Mouse (Mus musculus): ENCODE data around the gene Spsb1. TPM values are rescaled to one million over a fixed set of nuclear protein-coding genes. Genes with fewer than 3 reads are reported as not detected.

The Spsb1 gene
- total RNA-seq, 1 experiment from 2014 or later: 0.58 TPM

GRCm38 (mm10) chr4:149895226-149895625, 59.6 kb downstream of the Spsb1 start:
- ATAC-seq (ENCODE audit: extremely low read depth, insufficient number of reproducible peaks, low FRiP score, poor library complexity, severe bottlenecking): no peak

- ATAC-seq (ENCODE audit: extremely low read depth, insufficient number of reproducible peaks, low FRiP score, poor library complexity, severe bottlenecking): no peak
Observed at GRCm38 (mm10) chr4:149894300-149894699, 60.5 kb downstream of the Spsb1 start.

GRCm38 (mm10) chr4:149893611-149894151, 61.2 kb downstream of the Spsb1 start:
- no peak for ATAC-seq (ENCODE audit: extremely low read depth, insufficient number of reproducible peaks, low FRiP score, poor library complexity, severe bottlenecking)

GRCm38 (mm10) chr4:149891172-149891960, 63.5 kb downstream of the Spsb1 start:
- ATAC-seq (ENCODE audit: extremely low read depth, insufficient number of reproducible peaks, low FRiP score, poor library complexity, severe bottlenecking): no peak

- ATAC-seq (ENCODE audit: extremely low read depth, insufficient number of reproducible peaks, low FRiP score, poor library complexity, severe bottlenecking): no peak
Observed at GRCm38 (mm10) chr4:149890551-149890950, 64.3 kb downstream of the Spsb1 start.

- no peak for ATAC-seq (ENCODE audit: extremely low read depth, insufficient number of reproducible peaks, low FRiP score, poor library complexity, severe bottlenecking)
Observed at GRCm38 (mm10) chr4:149889851-149890250, 65.0 kb downstream of the Spsb1 start.

GRCm38 (mm10) chr4:149888736-149889470, 65.9 kb downstream of the Spsb1 start:
- ATAC-seq (ENCODE audit: extremely low read depth, insufficient number of reproducible peaks, low FRiP score, poor library complexity, severe bottlenecking): no peak

- ATAC-seq (ENCODE audit: extremely low read depth, insufficient number of reproducible peaks, low FRiP score, poor library complexity, severe bottlenecking): no peak
Observed at GRCm38 (mm10) chr4:149888156-149888555, 66.7 kb downstream of the Spsb1 start.

GRCm38 (mm10) chr4:149886298-149887271, 68.3 kb downstream of the Spsb1 start:
- no peak for ATAC-seq (ENCODE audit: extremely low read depth, insufficient number of reproducible peaks, low FRiP score, poor library complexity, severe bottlenecking)

- no peak for ATAC-seq (ENCODE audit: extremely low read depth, insufficient number of reproducible peaks, low FRiP score, poor library complexity, severe bottlenecking)
Observed at GRCm38 (mm10) chr4:149883990-149884389, 70.9 kb downstream of the Spsb1 start.

GRCm38 (mm10) chr4:149882139-149882916, 72.5 kb downstream of the Spsb1 start:
- no peak for ATAC-seq (ENCODE audit: extremely low read depth, insufficient number of reproducible peaks, low FRiP score, poor library complexity, severe bottlenecking)

- no peak for ATAC-seq (ENCODE audit: extremely low read depth, insufficient number of reproducible peaks, low FRiP score, poor library complexity, severe bottlenecking)
Observed at GRCm38 (mm10) chr4:149880908-149881307, 73.9 kb downstream of the Spsb1 start.

GRCm38 (mm10) chr4:149879980-149880379, 74.9 kb downstream of the Spsb1 start:
- peak; percentile 13; the same call in 1 of the 2 replicates for ATAC-seq (ENCODE audit: extremely low read depth, insufficient number of reproducible peaks, low FRiP score, poor library complexity, severe bottlenecking)

- ATAC-seq (ENCODE audit: extremely low read depth, insufficient number of reproducible peaks, low FRiP score, poor library complexity, severe bottlenecking): no peak
Observed at GRCm38 (mm10) chr4:149878021-149878449, 76.8 kb downstream of the Spsb1 start.

- no peak for ATAC-seq (ENCODE audit: extremely low read depth, insufficient number of reproducible peaks, low FRiP score, poor library complexity, severe bottlenecking)
Observed at GRCm38 (mm10) chr4:149877202-149877601, 77.6 kb downstream of the Spsb1 start.

- no peak for ATAC-seq (ENCODE audit: extremely low read depth, insufficient number of reproducible peaks, low FRiP score, poor library complexity, severe bottlenecking)
Observed at GRCm38 (mm10) chr4:149876761-149877160, 78.1 kb downstream of the Spsb1 start.

GRCm38 (mm10) chr4:149875986-149876501, 78.8 kb downstream of the Spsb1 start:
- ATAC-seq (ENCODE audit: extremely low read depth, insufficient number of reproducible peaks, low FRiP score, poor library complexity, severe bottlenecking): no peak

- no peak for ATAC-seq (ENCODE audit: extremely low read depth, insufficient number of reproducible peaks, low FRiP score, poor library complexity, severe bottlenecking)
Observed at GRCm38 (mm10) chr4:149875296-149875695, 79.5 kb downstream of the Spsb1 start.
